Mouse (Mus musculus) natural killer cell, adult 2 months (primary cell): ENCODE results near the gene Sephs1.
A peak's percentile ranks its signal among the peaks of the same experiment; 100 is the strongest.
"Not testable (repeated sequence)": the region's sequence is repeated elsewhere in the genome, so short reads cannot be mapped to it uniquely, and the experiment has no call there.

ENCODE experiments used
- DNase-seq, 2 experiments: peaks; one replicate each; pipeline ENCODE4 v3.0.0; 2022; ENCODE audit warnings: low spot score in 2 of 2

Gene Sephs1

DNA sequence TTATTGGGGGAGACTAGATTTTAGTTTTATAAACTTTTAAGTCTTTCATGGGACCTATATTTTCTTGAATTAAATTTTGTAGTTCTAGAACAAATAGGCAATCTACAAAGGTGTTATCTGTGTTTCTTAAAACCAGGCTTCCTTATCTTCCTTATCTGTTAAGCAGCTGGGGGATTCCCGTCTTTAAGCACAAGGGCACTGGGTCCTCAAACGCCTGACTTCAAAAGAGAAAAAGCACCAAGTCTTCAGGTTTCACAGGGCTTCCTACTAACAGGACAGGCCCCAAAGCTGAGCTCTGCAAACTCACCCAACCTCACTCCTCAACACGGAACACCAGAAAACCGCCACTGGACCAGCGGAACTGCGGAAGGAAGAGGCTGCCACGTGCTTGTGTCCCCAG is 26.6 kb downstream of the Sephs1 start:
- no peak for DNase-seq

DNA sequence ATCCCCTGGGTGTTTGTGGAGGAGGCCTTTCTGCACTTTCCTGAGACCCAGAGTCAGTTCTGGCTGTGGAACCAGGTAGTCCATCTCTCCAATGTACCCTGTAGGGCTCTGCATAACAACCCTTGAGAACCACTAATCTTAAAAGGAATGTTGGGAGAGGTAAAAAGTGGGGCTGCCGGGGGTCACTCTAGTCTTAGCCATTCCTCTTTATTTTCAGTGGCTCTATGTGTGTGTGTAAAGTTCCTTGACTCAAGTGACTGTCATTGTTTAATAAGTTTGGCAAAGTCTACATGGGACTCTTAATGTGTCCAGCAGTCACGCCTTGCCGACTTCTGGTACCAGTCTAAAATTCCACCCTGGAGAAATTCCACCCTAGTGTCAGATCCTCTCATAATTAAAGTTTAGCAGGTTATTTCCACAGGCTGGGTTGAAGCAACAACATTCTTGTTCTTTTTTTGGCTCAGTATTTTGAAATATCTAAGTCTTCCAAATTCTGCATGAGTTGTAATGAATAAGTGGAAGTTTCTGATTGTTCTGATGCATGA is 27.5 kb downstream of the Sephs1 start:
- DNase-seq, result no peak

DNA sequence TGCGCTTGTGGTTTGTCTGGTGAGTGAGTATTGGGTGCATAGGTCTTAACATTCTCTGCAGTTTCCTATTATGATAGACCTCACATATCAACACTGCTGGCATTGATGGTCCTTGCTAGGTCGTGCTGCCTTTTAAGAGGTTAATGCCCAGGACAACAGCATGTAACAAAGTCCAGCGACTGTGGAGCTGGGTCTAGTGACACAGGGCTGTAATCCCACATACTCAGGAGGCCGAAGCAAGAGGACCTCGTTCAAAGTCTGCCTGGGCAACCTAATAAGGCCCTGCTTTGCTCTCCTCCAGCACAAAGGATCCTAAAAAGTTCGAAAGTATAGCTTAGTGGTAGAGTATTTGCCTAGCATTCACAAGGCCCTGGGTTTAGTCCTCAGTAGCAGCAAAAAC is 28.5 kb downstream of the Sephs1 start:
- no peak for DNase-seq

DNA sequence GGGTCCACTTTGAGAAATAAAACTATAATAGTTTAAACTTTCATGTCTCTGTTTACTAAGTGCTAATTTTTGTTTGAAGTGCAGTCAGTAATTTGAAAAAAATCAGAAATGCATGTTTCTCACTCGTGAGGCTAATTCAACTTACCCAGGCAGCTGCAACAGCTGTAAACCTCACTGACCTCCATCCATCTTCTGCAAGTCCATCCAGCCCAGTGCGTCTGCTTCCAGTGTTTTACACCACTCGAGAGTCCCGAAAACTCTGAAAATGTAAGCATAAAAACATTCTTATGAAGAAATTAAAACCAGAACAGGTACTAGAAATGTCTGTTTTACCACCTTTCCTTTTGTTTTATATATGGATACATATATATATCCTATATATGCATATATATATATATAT is 29.2 kb downstream of the Sephs1 start:
- DNase-seq, result no peak

DNA sequence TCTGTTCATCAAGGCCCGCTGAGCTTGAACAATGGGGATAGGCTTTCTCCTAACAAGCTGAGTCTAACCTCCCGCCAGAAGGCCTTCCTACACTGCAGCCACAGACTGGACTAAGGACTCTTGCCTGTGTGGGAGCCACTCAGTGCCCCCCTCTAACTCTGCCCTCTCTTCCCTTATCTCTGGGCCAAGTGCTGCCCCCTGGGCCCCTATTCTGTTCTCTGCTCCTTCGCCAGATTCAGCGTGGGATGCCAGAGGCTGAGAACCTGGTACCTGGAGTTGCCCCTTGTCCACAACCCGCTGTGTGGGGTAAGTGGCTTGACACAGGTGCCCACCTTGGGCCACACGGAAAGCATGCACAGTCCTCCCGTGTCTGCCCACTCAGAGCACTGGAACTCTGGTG is 32.6 kb downstream of the Sephs1 start:
- no peak for DNase-seq

DNA sequence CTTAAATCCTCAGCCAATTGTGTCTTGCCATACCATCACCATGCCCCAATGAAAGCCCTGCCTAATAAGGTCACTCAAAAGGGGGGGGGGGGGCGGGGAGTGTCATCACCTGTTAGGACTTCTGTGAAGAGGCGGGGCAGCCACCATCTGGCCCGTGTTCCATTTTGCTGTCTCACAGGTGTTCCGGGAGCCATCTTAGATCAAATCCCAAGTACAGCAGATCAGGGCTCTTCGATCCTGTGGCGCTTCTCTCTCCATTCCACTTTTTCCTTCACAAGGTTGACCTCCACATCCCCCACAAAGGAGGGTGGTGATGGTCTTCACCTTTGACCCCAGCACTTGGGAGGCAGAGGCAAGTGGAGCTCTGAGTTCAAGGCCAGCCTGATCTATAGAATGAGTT is 34.7 kb downstream of the Sephs1 start:
- no peak for DNase-seq

DNA sequence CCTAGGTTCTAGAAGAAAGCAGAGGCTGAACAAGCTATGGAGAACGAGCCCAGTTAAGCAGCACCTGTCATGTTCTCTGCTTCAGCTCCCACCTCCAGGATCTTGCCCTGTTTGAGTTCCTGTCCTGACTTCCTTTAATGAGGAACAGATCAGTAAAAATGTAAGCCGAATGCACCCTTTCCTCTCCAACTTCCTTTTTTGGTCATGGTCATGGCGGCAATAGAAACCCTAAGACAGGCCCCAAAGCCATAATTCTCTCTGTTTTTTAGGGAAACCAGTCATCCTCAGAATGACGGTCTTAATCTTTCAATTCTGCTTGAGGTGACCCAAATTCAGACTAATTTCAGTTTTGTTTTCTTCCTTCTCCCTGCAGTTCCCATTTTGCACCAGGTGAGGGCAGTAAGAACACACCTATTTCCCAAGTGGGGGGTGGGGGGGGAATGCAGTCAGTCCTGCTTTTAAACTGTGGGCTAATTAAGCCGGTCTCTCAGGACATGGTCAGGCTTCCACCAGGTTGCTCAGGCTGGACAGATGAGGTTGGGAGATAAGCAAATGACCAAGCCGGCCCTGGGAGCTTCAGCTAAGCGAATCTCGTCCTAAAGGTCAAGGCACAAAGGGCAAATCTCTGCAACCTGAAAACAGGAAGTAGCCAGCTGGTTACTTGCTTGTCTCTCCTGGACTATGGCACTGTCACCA is 36.1 kb downstream of the Sephs1 start:
- DNase-seq, result peak; percentile 57 to 72

DNA sequence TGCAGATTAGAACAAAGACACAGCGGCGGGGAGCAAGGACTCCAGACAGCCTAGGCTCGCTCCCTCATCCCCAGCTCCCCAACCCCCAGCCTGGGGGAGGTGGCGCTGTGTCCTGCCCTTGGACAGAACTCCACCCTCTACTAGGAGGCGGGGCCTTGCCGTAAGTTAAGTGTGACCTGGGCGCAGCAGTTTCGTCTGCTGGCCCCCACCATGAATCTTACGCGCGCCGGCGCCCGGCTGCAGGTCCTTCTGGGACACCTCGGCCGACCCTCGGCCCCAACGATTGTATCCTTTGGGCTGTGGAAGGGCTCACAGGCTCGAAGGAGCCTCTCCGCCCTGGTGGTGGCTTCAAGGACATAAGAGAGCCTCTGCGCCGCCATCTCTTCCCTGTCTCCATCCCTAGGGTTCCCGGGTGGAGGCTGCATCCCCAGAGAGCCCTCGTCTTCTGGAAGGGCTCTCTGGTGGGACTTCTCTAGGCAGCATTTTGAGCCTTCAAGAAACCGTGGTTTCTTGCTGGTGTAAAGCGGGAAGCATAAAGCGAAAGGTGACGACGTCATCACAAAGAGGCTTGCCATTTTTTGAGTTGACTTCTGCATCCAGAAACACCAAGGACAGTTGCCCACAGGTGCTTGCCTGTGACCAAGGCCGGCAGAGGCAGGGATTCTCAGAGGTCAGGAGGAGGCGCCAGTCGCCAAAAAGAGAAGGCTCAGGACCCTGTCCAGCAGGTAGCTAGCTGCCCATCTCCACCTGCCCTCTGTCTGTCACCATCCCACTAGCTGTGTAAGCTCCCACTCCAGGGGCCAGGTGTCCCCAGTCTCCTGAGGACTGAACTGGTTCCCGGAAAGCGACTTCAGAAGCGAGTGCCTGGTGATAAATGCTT is 37.7 kb downstream of the Sephs1 start, which contains the start of gene Phyh:
Gene Phyh, plus strand, starts transcription at position 160 of the 880 bp plus-strand sequence.
- DNase-seq, result peak; percentile 65 to 70

DNA sequence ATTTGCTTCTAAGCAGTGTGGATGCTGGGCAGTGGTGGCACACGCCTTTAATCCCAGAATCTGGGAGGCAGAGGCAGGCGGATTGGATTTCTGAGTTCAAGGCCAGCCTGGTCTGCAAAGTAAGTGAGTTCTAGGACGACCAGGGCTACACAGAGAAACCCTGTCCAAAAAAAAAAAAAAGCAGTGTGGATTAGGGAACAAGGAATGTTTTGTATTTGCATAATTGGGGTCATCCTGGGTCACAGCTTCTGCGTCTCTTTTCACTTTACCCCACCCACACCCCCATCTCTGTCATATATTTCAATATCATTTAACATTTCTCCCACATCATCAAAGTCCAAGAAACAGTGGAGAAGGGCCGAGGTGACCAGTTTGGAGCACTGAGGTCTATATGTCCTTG is 39.7 kb downstream of the Sephs1 start:
- DNase-seq, result no peak

DNA sequence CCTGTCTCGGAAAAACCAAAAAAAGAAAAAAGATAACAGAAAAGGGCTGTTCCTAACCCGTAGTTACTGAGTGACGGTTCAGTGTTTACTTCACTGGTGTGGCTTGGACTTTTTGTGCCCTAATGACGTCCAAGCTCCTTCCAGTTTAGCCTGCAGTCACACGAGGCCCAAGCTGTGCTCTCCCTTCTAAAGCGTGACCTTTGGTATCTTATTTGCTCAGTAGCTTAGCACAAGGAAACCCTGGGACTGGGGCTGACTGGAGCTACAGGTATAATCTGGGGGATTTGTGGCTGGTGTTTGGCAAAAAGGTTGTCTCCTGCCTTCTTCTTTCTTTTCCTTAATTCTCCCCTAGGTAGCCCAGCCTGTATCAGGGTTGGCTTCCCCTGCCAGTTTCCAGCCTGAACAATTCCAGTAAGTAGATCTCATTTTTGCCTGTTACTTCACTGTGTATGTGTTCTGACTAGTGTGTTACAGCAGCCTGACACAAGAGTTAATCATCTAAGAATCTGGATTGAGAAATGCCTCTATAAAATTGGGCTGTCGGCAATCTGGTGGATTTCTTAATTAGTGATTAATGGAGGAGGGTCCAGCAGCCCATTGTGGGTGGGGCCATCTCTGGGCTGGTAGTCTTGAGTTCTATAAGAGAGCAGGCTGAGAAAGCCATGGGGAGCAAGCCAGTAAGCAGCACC is 41.3 kb downstream of the Sephs1 start:
- DNase-seq, result no peak

DNA sequence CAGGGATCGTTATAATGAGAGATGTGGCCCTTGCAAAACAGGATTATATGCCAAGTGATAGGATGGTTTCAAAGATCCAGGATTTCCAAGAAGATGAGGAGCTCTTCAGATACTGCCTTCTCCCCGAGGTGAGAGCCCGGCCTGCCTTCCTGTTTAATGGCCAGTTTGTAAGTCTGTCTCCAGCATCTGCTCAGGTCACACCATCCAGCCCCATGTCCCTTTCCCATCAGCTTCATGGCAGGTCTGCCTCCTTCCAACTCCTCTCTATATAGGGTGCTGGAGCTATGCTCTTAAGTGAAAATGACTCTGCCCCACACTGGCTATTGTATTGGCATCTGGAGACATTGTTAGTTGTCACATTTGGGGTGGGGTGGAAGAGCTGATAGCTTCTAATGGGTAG is 46.0 kb downstream of the Sephs1 start:
- no peak for DNase-seq

DNA sequence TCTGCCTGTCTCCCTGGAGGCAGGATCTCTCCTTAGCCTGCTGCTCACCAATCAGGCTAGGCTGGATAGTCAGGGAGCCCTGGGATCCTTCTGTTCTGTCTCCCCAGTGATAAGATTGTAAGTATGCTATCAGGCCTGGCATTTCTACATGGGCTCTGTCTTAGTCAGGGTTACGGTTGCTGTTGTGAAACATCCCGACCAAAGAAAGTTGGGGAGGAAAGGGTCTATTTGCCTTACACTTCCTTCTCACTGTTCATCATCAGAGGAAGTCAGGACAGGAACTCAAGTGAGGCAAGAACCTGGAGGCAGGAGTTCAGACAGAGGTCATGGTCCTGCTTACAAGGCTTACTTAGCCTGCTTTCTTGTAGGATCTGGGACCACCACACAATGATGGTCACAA is 47.9 kb downstream of the Sephs1 start:
- no peak for DNase-seq

DNA sequence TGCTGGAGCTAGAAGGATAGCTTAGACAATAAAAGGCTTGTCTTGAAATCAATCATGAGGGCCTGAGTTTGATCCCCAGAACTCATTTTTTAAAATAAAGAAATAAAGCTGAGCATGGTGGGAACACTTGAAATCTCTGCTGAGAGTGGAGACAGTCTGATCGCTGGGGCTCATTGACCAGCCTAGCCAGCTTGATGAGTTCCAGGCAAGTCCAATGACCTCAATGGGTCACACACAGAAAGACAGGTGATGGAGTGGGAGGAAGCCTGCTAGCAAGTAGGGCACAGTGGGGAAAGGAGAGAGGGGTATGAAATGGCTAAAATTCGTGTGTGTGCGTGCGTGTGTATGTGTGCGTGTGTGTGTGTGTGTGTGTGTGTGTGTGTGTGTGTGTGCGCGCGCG is 53.2 kb downstream of the Sephs1 start:
- DNase-seq, result no peak

DNA sequence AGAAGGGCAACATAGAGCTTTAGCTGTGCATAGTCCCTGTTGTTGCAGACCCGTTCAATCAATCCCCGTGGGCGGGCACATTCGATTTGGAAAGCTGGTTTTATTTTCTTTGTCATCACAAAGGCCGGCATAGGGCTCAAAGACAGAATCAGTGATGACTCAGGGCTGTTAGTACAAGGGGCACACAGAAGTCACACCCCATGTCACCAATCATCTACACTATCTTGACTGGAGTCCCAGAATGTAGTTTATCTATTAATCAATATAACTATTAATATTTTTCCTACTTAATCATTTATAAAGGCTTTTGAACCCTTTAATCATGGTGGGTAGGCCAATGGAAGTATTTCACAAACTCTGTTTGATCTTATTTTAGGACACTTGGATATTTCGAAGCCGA is 56.6 kb downstream of the Sephs1 start:
- no peak for DNase-seq

DNA sequence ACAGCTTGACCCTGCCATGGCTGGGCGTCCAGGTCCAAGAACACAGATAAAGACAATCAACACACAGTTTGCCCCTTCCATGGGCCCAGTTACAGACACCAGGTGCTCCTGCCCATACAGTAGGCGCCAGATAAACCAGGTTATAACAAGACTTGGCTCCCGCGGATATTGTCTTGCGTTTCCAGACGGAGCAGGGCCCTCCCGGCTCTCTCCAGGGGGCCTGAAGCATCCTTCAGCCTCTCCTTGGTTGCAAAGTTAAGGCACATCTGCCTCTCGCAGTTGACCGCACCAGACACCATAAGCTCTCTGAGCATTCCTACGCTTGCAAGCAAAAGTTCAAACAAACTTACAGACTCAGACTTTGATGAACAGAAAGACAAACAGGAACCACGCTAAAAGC is 59.5 kb downstream of the Sephs1 start:
- DNase-seq, result no peak

DNA sequence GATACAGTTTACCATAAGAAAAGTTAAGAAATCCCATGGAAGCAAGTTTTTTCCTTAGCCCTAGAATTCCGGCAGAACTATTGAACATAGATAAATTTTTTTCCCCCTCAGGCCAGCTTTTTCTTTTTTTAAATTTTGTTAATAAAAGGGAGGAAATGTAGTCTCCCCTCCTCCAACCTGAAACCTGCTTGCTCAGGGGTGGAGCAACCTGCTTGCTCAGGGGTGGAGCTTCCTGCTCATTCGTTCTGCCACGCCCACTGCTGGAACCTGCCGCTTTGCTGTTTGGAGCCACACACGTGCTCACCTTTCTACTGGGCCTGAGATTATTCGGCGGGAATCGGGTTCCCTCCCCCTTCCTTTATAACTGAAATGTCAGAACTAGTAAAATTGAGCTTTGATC is 68.3 kb downstream of the Sephs1 start:
- DNase-seq, result not testable (repeated sequence)

DNA sequence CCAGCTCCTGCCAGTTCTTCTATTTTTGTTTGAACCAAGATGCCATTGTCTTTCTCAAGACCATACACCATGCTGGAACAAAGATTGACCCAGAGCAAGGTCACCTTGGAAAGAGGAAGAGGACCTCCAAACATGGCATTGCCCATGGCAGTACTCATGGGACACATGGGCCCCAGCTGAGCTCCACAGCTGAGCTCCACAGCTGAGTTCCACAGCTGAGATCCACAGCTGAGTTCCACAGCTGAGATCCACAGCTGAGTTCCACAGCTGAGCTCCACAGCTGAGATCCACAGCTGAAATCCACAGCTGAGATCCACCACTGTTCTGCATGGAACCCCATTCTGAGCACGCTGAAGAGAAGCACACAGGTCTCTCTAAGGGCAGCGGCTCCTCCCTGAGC is 69.6 kb downstream of the Sephs1 start:
- no peak for DNase-seq

DNA sequence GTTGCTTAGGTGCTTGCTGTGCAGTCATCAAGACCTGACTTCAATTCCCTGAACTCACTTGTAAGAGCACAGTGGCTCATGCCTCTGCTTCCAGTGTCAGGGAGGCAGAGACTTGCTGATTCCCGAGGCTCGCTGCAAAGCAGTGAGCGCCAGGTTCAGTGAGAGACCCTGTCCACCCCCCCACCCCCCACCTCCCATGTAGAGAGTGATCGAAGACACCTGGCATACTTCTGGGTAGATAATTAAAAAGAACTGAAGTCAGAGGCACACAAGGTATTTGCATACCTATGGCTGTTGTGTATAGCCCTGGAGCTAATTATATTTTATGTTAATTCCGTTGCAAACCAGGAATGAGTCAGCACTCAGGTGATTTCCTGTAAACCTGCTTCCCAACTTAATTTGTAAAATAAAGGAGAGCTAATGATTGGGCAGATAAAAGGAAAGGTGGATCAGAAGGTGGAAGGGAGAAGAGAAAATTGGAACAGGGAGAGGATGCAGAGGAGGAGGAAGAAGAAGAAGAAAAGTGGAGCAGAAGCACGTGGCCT is 72.9 kb downstream of the Sephs1 start:
- DNase-seq, result no peak

DNA sequence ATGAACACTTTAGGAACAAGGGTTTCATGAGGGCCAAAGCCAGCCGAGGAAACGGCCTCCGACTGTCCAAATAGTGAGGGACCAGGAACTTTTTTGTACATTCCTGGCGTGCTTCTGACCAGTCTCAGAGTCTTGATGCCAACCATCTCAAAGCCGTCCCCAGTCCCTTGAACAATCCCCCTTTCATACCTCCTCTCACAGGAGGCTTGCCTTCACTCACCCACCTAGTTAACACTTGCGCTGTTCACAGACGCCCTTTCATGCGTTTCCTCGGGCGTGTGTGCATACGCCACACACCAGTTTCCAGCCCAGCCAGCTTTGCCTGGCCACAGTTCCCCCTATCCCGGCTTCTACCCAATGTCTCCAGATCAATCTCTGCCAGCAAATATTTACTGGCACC is 76.7 kb downstream of the Sephs1 start:
- no peak for DNase-seq
